Mouse (Mus musculus) myocyte (in vitro differentiated cells): ENCODE results near the gene Sgta.

Source experiments
- MAX ChIP-seq: IDR thresholded peaks from one replicate; pipeline ENCODE4 v1.6.1; 2011; ENCODE audit warnings: low read depth, mild to moderate bottlenecking, control low read depth
- MYOD1 ChIP-seq, 3 experiments: IDR thresholded peaks; one replicate each; pipeline ENCODE4 v1.6.1; 2011; ENCODE audit warnings: control low read depth in 2 of 3, low read depth in 2 of 3, mild to moderate bottlenecking in 2 of 3, moderate library complexity in 1 of 3; ENCODE audit not compliant: insufficient read length in 2 of 3, control insufficient read depth in 1 of 3
- MYOG ChIP-seq, 3 experiments: IDR thresholded peaks; one replicate each; pipeline ENCODE4 v1.6.1; 2011; ENCODE audit warnings: control low read depth in 2 of 3, low read depth in 2 of 3, mild to moderate bottlenecking in 2 of 3; ENCODE audit not compliant: insufficient read length in 2 of 3, control insufficient read depth in 1 of 3, insufficient read depth in 1 of 3
- POLR2A ChIP-seq: IDR thresholded peaks from one replicate; pipeline ENCODE4 v1.6.1; 2011; ENCODE audit warnings: low read depth, mild to moderate bottlenecking, control low read depth, moderate library complexity; ENCODE audit not compliant: insufficient read length
- SRF ChIP-seq: IDR thresholded peaks from one replicate; pipeline ENCODE4 v1.6.1; 2011; ENCODE audit warnings: low read depth; ENCODE audit not compliant: control insufficient read depth, insufficient read length
- TCF12 ChIP-seq: IDR thresholded peaks from one replicate; pipeline ENCODE4 v1.6.1; 2011; ENCODE audit warnings: mild to moderate bottlenecking, control low read depth; ENCODE audit not compliant: poor library complexity, insufficient read depth, severe bottlenecking
- USF1 ChIP-seq: IDR thresholded peaks from one replicate; pipeline ENCODE4 v1.6.1; 2011; ENCODE audit warnings: low read depth, mild to moderate bottlenecking, control low read depth, moderate library complexity

DNA sequence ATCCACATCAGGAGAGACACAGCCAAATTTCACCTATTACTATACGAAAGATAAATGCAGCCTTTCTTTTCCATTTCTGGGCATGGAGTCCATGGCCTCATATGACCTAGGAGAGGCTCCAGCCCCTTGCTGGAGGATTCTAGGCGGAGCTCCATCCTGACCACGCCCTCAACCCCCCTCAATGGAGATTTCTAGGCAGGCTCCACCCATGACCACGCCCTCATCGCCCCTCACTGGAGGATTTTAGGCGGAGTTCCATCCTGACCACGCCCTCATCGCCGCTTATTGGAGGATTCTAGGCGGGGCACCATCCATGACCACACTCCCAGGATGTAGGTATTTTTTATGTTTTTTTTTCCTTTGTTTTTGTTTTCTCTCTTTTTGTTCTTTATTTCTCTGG lies 41.7 kb downstream of the Sgta start:
- no peak for TF ChIP-seq SRF
- TF ChIP-seq POLR2A: no peak
- TF ChIP-seq MAX: no peak
- TF ChIP-seq MYOG (IDR thresholded peaks at IDR 0.05; ENCODE audit: control insufficient read depth in 1 of 3, insufficient read depth in 1 of 3, insufficient read length in 2 of 3, low read depth in 2 of 3): no peak
- no peak for TF ChIP-seq MYOD1 (IDR thresholded peaks at IDR 0.05; ENCODE audit: control insufficient read depth in 1 of 3, insufficient read length in 2 of 3, low read depth in 2 of 3)
- no peak for TF ChIP-seq USF1
- no peak for TF ChIP-seq TCF12
